ENCODE assay signal across 9 mouse cellular contexts in the genomic region with DNA sequence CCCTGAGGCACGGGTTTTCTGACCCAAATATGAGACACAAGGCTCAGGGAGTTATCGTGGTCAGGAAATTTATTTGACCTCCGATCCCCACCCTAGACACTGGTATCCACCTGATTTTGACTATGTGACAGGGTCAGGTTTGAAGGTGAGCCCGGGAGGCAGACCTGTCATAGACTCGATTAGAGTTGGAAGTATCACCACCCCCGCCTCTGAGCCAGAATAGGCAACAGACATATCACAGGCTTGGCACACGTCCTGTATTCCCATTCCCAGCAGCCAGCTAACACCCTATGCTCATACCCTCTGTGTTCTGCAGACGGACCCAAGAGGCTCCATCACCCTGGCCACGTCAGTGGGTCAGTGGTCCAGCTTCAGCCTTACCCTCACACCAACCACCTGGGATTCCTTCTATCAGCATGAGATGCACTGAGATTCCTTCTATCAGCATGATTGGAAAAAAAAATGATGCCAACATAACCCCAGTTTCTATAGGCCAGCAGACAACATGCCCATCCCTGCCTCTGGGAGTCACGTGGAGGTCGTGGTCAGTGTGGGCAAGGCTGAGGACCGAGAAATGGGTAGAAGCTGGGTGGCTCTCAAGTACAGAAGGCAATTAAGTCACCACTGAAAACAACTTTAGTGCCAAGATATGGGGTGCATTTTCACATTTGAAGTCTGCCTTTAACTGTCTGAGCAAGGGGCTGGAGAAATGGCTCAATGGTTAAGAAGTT. TPM values are rescaled to one million over a fixed set of nuclear protein-coding genes. Genes with fewer than 3 reads are reported as not detected.
A peak's percentile ranks its signal among the peaks of the same experiment; 100 is the strongest.
DNase-seq lines count a peak whose midpoint lies in the region; ATAC-seq lines count a peak whose summit lies in the region.
"Had no signal": no experiment of that assay in that cellular context is flagged by ENCODE, and none has a peak within 500 bp of the region (broad histone marks: within the 10 kb centered on the region; RNA-seq: fewer than 3 reads in every experiment).

No protein-coding gene starts in this region.

- no peak for ATAC-seq in kidney, embryonic 14.5 days (ENCODE audit: low FRiP score, low TSS enrichment)
- ATAC-seq in embryonic facial prominence, embryonic 13.5 days (ENCODE audit: insufficient number of reproducible peaks, insufficient read depth, low FRiP score, low TSS enrichment, low read depth), result no peak
- peak; percentile 16; the same call in 1 of the 2 replicates for ATAC-seq in hindbrain, embryonic 15.5 days (ENCODE audit: low FRiP score, low read depth)
- ATAC-seq in midbrain, embryonic 15.5 days (replicated peaks), result peak; percentile 21; the same call in 1 of the 2 replicates

- no peak overlapping the region for H3K27ac ChIP-seq in kidney, embryonic 14.5 days (ENCODE audit: low read depth, low read length)
- no peak overlapping the region for H3K27ac ChIP-seq in embryonic facial prominence, embryonic 13.5 days
- peak overlapping the region; percentile 80 for H3K27ac ChIP-seq in hindbrain, embryonic 15.5 days (replicated peaks)
- peak overlapping the region; percentile 70 for H3K27ac ChIP-seq in midbrain, embryonic 15.5 days

- H3K4me2 ChIP-seq in kidney, embryonic 14.5 days (replicated peaks; ENCODE audit: low read depth, low read length), result peak overlapping the region; percentile 43
- peak overlapping the region; percentile 74 for H3K4me2 ChIP-seq in embryonic facial prominence, embryonic 13.5 days
- H3K4me2 ChIP-seq in hindbrain, embryonic 15.5 days, result peak overlapping the region; percentile 68
- H3K4me2 ChIP-seq in midbrain, embryonic 15.5 days, result peak overlapping the region; percentile 80

- intact Hi-C loops in gastrocnemius, postnatal 36 days (cut with DNase I), result no loop called here

- WGBS in kidney, embryonic 14.5 days, result 66% methylated on average over 12 of the region's 12 CpGs
- WGBS in embryonic facial prominence, embryonic 13.5 days, result 58% methylated on average over 12 of the region's 12 CpGs
- WGBS in hindbrain, embryonic 15.5 days, result 67% methylated on average over 12 of the region's 12 CpGs
- 68% methylated on average over 12 of the region's 12 CpGs for WGBS in midbrain, embryonic 15.5 days

- 0 out of 2 replicates have a peak overlapping the region, but pooled peaks have one; percentile 36 for H3K9ac ChIP-seq in kidney, embryonic 14.5 days (ENCODE audit: low read depth, low read length)
- peak overlapping the region; percentile 67; the same call in 1 of the 2 replicates for H3K9ac ChIP-seq in embryonic facial prominence, embryonic 13.5 days
- H3K9ac ChIP-seq in hindbrain, embryonic 15.5 days, result peak overlapping the region; percentile 68; the same call in 1 of the 2 replicates
- H3K9ac ChIP-seq in midbrain, embryonic 15.5 days, result peak overlapping the region; percentile 59

- 0 out of 2 replicates have a peak, but pooled peaks cover 5% of the 10 kb centered on the region for H3K4me1 ChIP-seq in kidney, embryonic 14.5 days (ENCODE audit: control insufficient read depth, insufficient read depth, low read length)
- peaks cover 11% of the 10 kb centered on the region for H3K4me1 ChIP-seq in embryonic facial prominence, embryonic 13.5 days
- peaks cover 16% of the 10 kb centered on the region for H3K4me1 ChIP-seq in hindbrain, embryonic 15.5 days (replicated peaks)
- peaks cover 14% of the 10 kb centered on the region for H3K4me1 ChIP-seq in midbrain, embryonic 15.5 days

- DNase-seq in kidney, adult 8-10 months, result no peak
- no peak for DNase-seq in thymus, postnatal 14 days
- DNase-seq in kidney, adult 9 months, result no peak
- DNase-seq in gastrocnemius, postnatal 36 days, result no peak

- H3K4me3 ChIP-seq in kidney, embryonic 14.5 days (ENCODE audit: low read length), result peak overlapping the region; percentile 35; the same call in 1 of the 2 replicates
- H3K4me3 ChIP-seq in embryonic facial prominence, embryonic 13.5 days, result peak overlapping the region; percentile 45; the same call in 1 of the 2 replicates
- peak overlapping the region; percentile 43 for H3K4me3 ChIP-seq in hindbrain, embryonic 15.5 days
- peak overlapping the region; percentile 44 for H3K4me3 ChIP-seq in midbrain, embryonic 15.5 days

- H3K36me3 ChIP-seq in kidney, embryonic 14.5 days (ENCODE audit: control insufficient read depth, insufficient read depth, low read length), result no peaks in the 10 kb centered on the region
- H3K36me3 ChIP-seq in embryonic facial prominence, embryonic 13.5 days, result no peaks in the 10 kb centered on the region
- no peaks in the 10 kb centered on the region for H3K36me3 ChIP-seq in hindbrain, embryonic 15.5 days
- no peaks in the 10 kb centered on the region for H3K36me3 ChIP-seq in midbrain, embryonic 15.5 days (replicated peaks)

- H3K27me3 ChIP-seq in kidney, embryonic 14.5 days (ENCODE audit: control insufficient read depth, insufficient read depth, low read length), result peaks cover 21% of the 10 kb centered on the region
- peaks cover 67% of the 10 kb centered on the region for H3K27me3 ChIP-seq in embryonic facial prominence, embryonic 13.5 days
- peaks cover 4% of the 10 kb centered on the region; the same call in 1 of the 2 replicates for H3K27me3 ChIP-seq in hindbrain, embryonic 15.5 days
- no peaks in the 10 kb centered on the region; the same call in 1 of the 2 replicates for H3K27me3 ChIP-seq in midbrain, embryonic 15.5 days (replicated peaks)

- no peaks in the 10 kb centered on the region for H3K9me3 ChIP-seq in kidney, embryonic 14.5 days (ENCODE audit: control insufficient read depth, low read length)
- H3K9me3 ChIP-seq in embryonic facial prominence, embryonic 13.5 days, result no peaks in the 10 kb centered on the region
- no peaks in the 10 kb centered on the region for H3K9me3 ChIP-seq in hindbrain, embryonic 15.5 days
- H3K9me3 ChIP-seq in midbrain, embryonic 15.5 days, result no peaks in the 10 kb centered on the region

RNA-seq across cellular contexts. Expression of a gene that starts 6.9 kb away (rescaled TPM):
- polyA plus RNA-seq in kidney, embryonic 14.5 days (2014; fragmentation: Nextera tagmentation; extraction: Ambion mirVana), result 11.5 and 13.0 TPM in 2 replicates
- 12.3 and 14.1 TPM in 2 replicates for polyA plus RNA-seq in embryonic facial prominence, embryonic 13.5 days (2015; fragmentation: Nextera tagmentation; extraction: Ambion mirVana)
- 25.0 and 27.0 TPM in 2 replicates for polyA plus RNA-seq in hindbrain, embryonic 15.5 days (2015; fragmentation: Nextera tagmentation; extraction: Ambion mirVana)
- 26.9 and 27.3 TPM in 2 replicates for polyA plus RNA-seq in midbrain, embryonic 15.5 days (2015; fragmentation: Nextera tagmentation; extraction: Ambion mirVana)
- 1 to 10 TPM; 2.1 to 2.6 TPM for total RNA-seq in gastrocnemius, postnatal 36 days (2021)

RNA-seq across cellular contexts. Expression of a gene that starts 7.3 kb away (rescaled TPM):
- 2.3 and 4.4 TPM in 2 replicates for polyA plus RNA-seq in kidney, embryonic 14.5 days (2014; fragmentation: Nextera tagmentation; extraction: Ambion mirVana)
- 4.0 and 6.2 TPM in 2 replicates for polyA plus RNA-seq in embryonic facial prominence, embryonic 13.5 days (2015; fragmentation: Nextera tagmentation; extraction: Ambion mirVana)
- 57.2 and 62.4 TPM in 2 replicates for polyA plus RNA-seq in hindbrain, embryonic 15.5 days (2015; fragmentation: Nextera tagmentation; extraction: Ambion mirVana)
- 67.0 and 67.2 TPM in 2 replicates for polyA plus RNA-seq in midbrain, embryonic 15.5 days (2015; fragmentation: Nextera tagmentation; extraction: Ambion mirVana)
- 1 to 10 TPM; 2.0 TPM for total RNA-seq in gastrocnemius, postnatal 36 days (2021)

RNA-seq across cellular contexts. Expression of a gene that starts 28.7 kb away (rescaled TPM):
- polyA plus RNA-seq in kidney, embryonic 14.5 days (2014; fragmentation: Nextera tagmentation; extraction: Ambion mirVana), result 235 and 261 TPM in 2 replicates
- 173 and 181 TPM in 2 replicates for polyA plus RNA-seq in embryonic facial prominence, embryonic 13.5 days (2015; fragmentation: Nextera tagmentation; extraction: Ambion mirVana)
- polyA plus RNA-seq in hindbrain, embryonic 15.5 days (2015; fragmentation: Nextera tagmentation; extraction: Ambion mirVana), result 180 and 190 TPM in 2 replicates
- 182 and 191 TPM in 2 replicates for polyA plus RNA-seq in midbrain, embryonic 15.5 days (2015; fragmentation: Nextera tagmentation; extraction: Ambion mirVana)
- total RNA-seq in gastrocnemius, postnatal 36 days (2021), result 10 to 100 TPM; 86.7 to 98.5 TPM

RNA-seq across cellular contexts. Expression of a gene that starts 40.3 kb away (rescaled TPM):
- not detected in 2 replicates for polyA plus RNA-seq in kidney, embryonic 14.5 days (2014; fragmentation: Nextera tagmentation; extraction: Ambion mirVana)
- polyA plus RNA-seq in embryonic facial prominence, embryonic 13.5 days (2015; fragmentation: Nextera tagmentation; extraction: Ambion mirVana), result 0.14 TPM in 1 of 2 replicates, not detected in the other
- 2.2 and 2.3 TPM in 2 replicates for polyA plus RNA-seq in hindbrain, embryonic 15.5 days (2015; fragmentation: Nextera tagmentation; extraction: Ambion mirVana)
- polyA plus RNA-seq in midbrain, embryonic 15.5 days (2015; fragmentation: Nextera tagmentation; extraction: Ambion mirVana), result 0.75 and 0.90 TPM in 2 replicates
- not detected for total RNA-seq in gastrocnemius, postnatal 36 days (2021)
- total RNA-seq: neutrophil, adult 5-6 weeks had no signal

RNA-seq across cellular contexts. Expression of a gene that starts 44.9 kb away (rescaled TPM):
- polyA plus RNA-seq in kidney, embryonic 14.5 days (2014; fragmentation: Nextera tagmentation; extraction: Ambion mirVana), result 962 and 1,151 TPM in 2 replicates
- polyA plus RNA-seq in embryonic facial prominence, embryonic 13.5 days (2015; fragmentation: Nextera tagmentation; extraction: Ambion mirVana), result 880 and 943 TPM in 2 replicates
- 877 and 940 TPM in 2 replicates for polyA plus RNA-seq in hindbrain, embryonic 15.5 days (2015; fragmentation: Nextera tagmentation; extraction: Ambion mirVana)
- polyA plus RNA-seq in midbrain, embryonic 15.5 days (2015; fragmentation: Nextera tagmentation; extraction: Ambion mirVana), result 782 and 789 TPM in 2 replicates
- 100 to 1,000 TPM; 770 to 834 TPM for total RNA-seq in gastrocnemius, postnatal 36 days (2021)

Comparison
In these comparisons a context has a peak if more than half of its experiments do, and no peak if none do; other contexts are left out.
1. ATAC-seq: peak in hindbrain, embryonic 15.5 days (single experiment) and midbrain, embryonic 15.5 days (single experiment); none in kidney, embryonic 14.5 days (single experiment) and embryonic facial prominence, embryonic 13.5 days (single experiment).
2. H3K27ac ChIP-seq: peak in hindbrain, embryonic 15.5 days (single experiment) and midbrain, embryonic 15.5 days (single experiment); none in kidney, embryonic 14.5 days (single experiment) and embryonic facial prominence, embryonic 13.5 days (single experiment).
3. Peak in every context shown above with its lines, with median percentiles within 50 percentile points of each other: H3K4me2 ChIP-seq, H3K4me3 ChIP-seq and H3K9ac ChIP-seq.